Mouse (Mus musculus) liver, adult 2 months (tissue): ENCODE results near the gene Tm7sf2. TPM values are rescaled to one million over a fixed set of nuclear protein-coding genes. Genes with fewer than 3 reads are reported as not detected.
A peak's percentile ranks its signal among the peaks of the same experiment; 100 is the strongest.

Experiments
- DNase-seq: peaks from one replicate; pipeline ENCODE4 v3.0.0-alpha.2; 2011; ENCODE audit warnings: low read depth, low spot score; ENCODE audit errors: extremely low read depth
- H3K27ac ChIP-seq: fragments of 200-500 bp; replicated peaks from 2 replicates; pipeline ENCODE4 v1.5.1; 2012; ENCODE audit warnings: low read depth, mild to moderate bottlenecking, control low read depth, inconsistent platforms, low read length; ENCODE audit not compliant: insufficient read depth
- H3K27me3 ChIP-seq: fragments of 200-500 bp; 2 replicates; pipeline ENCODE4 v1.6.1; 2012; ENCODE audit warnings: mild to moderate bottlenecking, moderate library complexity, low read length, inconsistent platforms; ENCODE audit not compliant: control insufficient read depth, insufficient read depth
- H3K36me3 ChIP-seq: fragments of 200-500 bp; 2 replicates; pipeline ENCODE4 v1.6.1; 2012; ENCODE audit warnings: low read length, inconsistent platforms; ENCODE audit not compliant: control insufficient read depth, insufficient read depth
- H3K4me1 ChIP-seq: fragments of 200-500 bp; 2 replicates; pipeline ENCODE4 v1.6.1; 2011; ENCODE audit warnings: low read length; ENCODE audit not compliant: control insufficient read depth, insufficient read depth
- H3K4me3 ChIP-seq: fragments of 200-500 bp; 2 replicates; pipeline ENCODE4 v1.5.1; 2011; ENCODE audit warnings: low read depth, mild to moderate bottlenecking, control low read depth, low read length, moderate library complexity; ENCODE audit not compliant: insufficient read depth
- H3K79me2 ChIP-seq: fragments of 200-500 bp; 2 replicates; pipeline ENCODE4 v1.6.1; 2012; ENCODE audit warnings: inconsistent platforms, mild to moderate bottlenecking, low read length, moderate library complexity; ENCODE audit not compliant: control insufficient read depth, insufficient read depth
- H3K9ac ChIP-seq: fragments of 200-500 bp; 2 replicates; pipeline ENCODE4 v1.6.1; 2012; ENCODE audit warnings: low read depth, mild to moderate bottlenecking, control low read depth, inconsistent platforms, low read length
- CTCF ChIP-seq: fragments of 200-500 bp; IDR thresholded peaks from 2 replicates; pipeline ENCODE4 v1.5.1; 2011; ENCODE audit warnings: low read depth, low read length, control low read depth
- POLR2A ChIP-seq: fragments of 200-500 bp; IDR thresholded peaks from 2 replicates; pipeline ENCODE4 v1.6.1; 2011; ENCODE audit warnings: low read length, control low read depth; ENCODE audit not compliant: insufficient read depth; ENCODE audit errors: extremely low read depth
- WGBS: fragments of 180-500 bp; shearing (Covaris S2); methylation state at CpG from one replicate; pipeline ENCODE4 v1.1.7; 2018; 5-methylcytosine and 5-hydroxymethylcytosine counted together
- polyA plus RNA-seq: library from polyadenylated mRNA; depleted of rRNA; stranded (reverse); fragments of >200 nt; gene quantifications from 2 replicates; pipeline ENCODE4 v1.2.3, GENCODE M21; 2012
- total RNA-seq: library from RNA; depleted of rRNA; stranded (reverse); fragments of >200 nt; gene quantifications from 2 replicates; pipeline ENCODE4 v1.2.3, GENCODE M21; 2014

The Tm7sf2 gene
- total and polyA plus RNA-seq, 2 experiments: 185 to 503 TPM

- 0 out of 2 replicates have a peak overlapping the region, but pooled peaks have one; percentile 1 for H3K9ac ChIP-seq
- H3K79me2 ChIP-seq: peaks cover 5% of the 10 kb centered on the region; the same call in 1 of the 2 replicates
- no peak for TF ChIP-seq CTCF
- no peak for TF ChIP-seq POLR2A
- peaks cover 2% of the 10 kb centered on the region; the same call in 1 of the 2 replicates for H3K36me3 ChIP-seq
- no peaks in the 10 kb centered on the region for H3K27me3 ChIP-seq
- H3K4me1 ChIP-seq: peaks cover 4% of the 10 kb centered on the region
- DNase-seq: peak; percentile 59
- H3K27ac ChIP-seq: no peak overlapping the region
- peak overlapping the region; percentile 52 for H3K4me3 ChIP-seq
- WGBS: 2% methylated on average over 17 of the region's 17 CpGs
Observed at GRCm38 (mm10) chr19:6085417-6085879, 17.3 kb upstream of the Tm7sf2 start.

- H3K27me3 ChIP-seq: no peaks in the 10 kb centered on the region
- peaks cover 4% of the 10 kb centered on the region for H3K4me1 ChIP-seq
- DNase-seq: peak; percentile 91
- TF ChIP-seq CTCF (no peak), POLR2A (peak; percentile 20; the same call in 1 of the 2 replicates)
- 1% methylated on average over 58 of the region's 58 CpGs for WGBS
- peak within 1 kb of the TSS; percentile 84 for H3K4me3 ChIP-seq
- peak within 1 kb of the TSS; percentile 74 for H3K9ac ChIP-seq
- peaks cover 2% of the 10 kb centered on the region; the same call in 1 of the 2 replicates for H3K36me3 ChIP-seq
- H3K79me2 ChIP-seq: peaks cover 5% of the 10 kb centered on the region; the same call in 1 of the 2 replicates
- H3K27ac ChIP-seq: no peak within 1 kb of the TSS; the same call in 1 of the 2 replicates
Observed at GRCm38 (mm10) chr19:6084478-6085248, 16.5 kb upstream of the Tm7sf2 start, which contains the start of the genes Zfpl1 and Cdca5. Zfpl1 (minus strand) TSS chr19:6084956. Cdca5 (plus strand) TSS chr19:6084983.

- Histone ChIP-seq H3K4me1 (peaks cover 4% of the 10 kb centered on the region), H3K27me3 (no peaks in the 10 kb centered on the region), H3K4me3 (no peak within 1 kb of the TSS), H3K9ac (no peak within 1 kb of the TSS), H3K27ac (no peak within 1 kb of the TSS), H3K79me2 (peaks cover 5% of the 10 kb centered on the region; the same call in 1 of the 2 replicates), H3K36me3 (peaks cover 2% of the 10 kb centered on the region; the same call in 1 of the 2 replicates)
- WGBS: 91% methylated on average over 9 of the region's 9 CpGs
- no peak for TF ChIP-seq CTCF
- TF ChIP-seq POLR2A: no peak
- DNase-seq: no peak
Observed at GRCm38 (mm10) chr19:6082156-6082555, 14.0 kb upstream of the Tm7sf2 start, which contains the start of gene Gm28374. Gm28374 (minus strand) TSS chr19:6082256.

- no peaks in the 10 kb centered on the region for H3K27me3 ChIP-seq
- peaks cover 11% of the 10 kb centered on the region; the same call in 1 of the 2 replicates for H3K79me2 ChIP-seq
- WGBS: 90% methylated on average over 12 of the region's 12 CpGs
- H3K36me3 ChIP-seq: peaks cover 2% of the 10 kb centered on the region; the same call in 1 of the 2 replicates
- H3K4me3 ChIP-seq: no peak within 1 kb of the TSS
- no peak within 1 kb of the TSS for H3K27ac ChIP-seq
- no peak for TF ChIP-seq CTCF
- TF ChIP-seq POLR2A: no peak
- no peak within 1 kb of the TSS for H3K9ac ChIP-seq
- DNase-seq: no peak
- H3K4me1 ChIP-seq: peaks cover 9% of the 10 kb centered on the region
Observed at GRCm38 (mm10) chr19:6079983-6080480, 11.9 kb upstream of the Tm7sf2 start, which contains the start of gene Tmem262. Tmem262 (plus strand) TSS chr19:6080033.

GRCm38 (mm10) chr19:6076564-6077393, 8.6 kb upstream of the Tm7sf2 start, which contains the start of gene Vps51:
Vps51 (minus strand) TSS chr19:6077231.
- peak within 1 kb of the TSS; percentile 81 for H3K4me3 ChIP-seq
- H3K36me3 ChIP-seq: no peaks in the 10 kb centered on the region; the same call in 1 of the 2 replicates
- under 1% methylated on average over 33 of the region's 33 CpGs for WGBS
- H3K4me1 ChIP-seq: peaks cover 5% of the 10 kb centered on the region
- DNase-seq: peak; percentile 92
- no peaks in the 10 kb centered on the region for H3K27me3 ChIP-seq
- TF ChIP-seq POLR2A (no peak), CTCF (no peak)
- peak within 1 kb of the TSS; percentile 79 for H3K9ac ChIP-seq
- H3K79me2 ChIP-seq: peaks cover 6% of the 10 kb centered on the region; the same call in 1 of the 2 replicates
- H3K27ac ChIP-seq: peak within 1 kb of the TSS; percentile 84
